Mouse (Mus musculus) mouse trophoblast stem cell (cell line): ENCODE results near the gene Tdrd1.

Source experiments
- in situ Hi-C, 2 experiments: fragments of 300-500 bp; cut with MseI, MboI; formaldehyde crosslinking; loops; 2 replicates in 1 of 2; 3 replicates in 1 of 2; pipeline ENCODE4 v1.15.1; 2025

The Tdrd1 gene

DNA sequence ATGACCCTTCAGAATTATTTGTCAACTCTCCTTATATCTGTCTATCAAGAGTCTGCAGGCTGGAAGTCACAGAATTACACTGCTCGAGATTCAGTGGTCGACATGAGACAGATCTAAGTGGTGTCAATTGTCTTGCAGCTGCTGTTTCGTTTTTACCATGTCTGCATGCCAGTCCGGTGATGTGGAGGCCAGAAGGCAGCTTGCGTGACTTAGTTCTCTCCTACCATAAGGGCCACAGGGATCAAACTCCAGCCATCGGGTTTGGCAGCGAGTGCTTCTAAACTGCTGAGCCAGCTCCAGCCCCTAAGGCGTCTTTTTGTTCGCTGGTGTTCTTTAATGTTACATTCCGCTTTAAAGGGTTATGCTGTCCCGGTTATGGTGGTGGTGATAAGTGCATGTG, 2.3 kb downstream of the Tdrd1 start:
- in situ Hi-C loops = no loop called here

DNA sequence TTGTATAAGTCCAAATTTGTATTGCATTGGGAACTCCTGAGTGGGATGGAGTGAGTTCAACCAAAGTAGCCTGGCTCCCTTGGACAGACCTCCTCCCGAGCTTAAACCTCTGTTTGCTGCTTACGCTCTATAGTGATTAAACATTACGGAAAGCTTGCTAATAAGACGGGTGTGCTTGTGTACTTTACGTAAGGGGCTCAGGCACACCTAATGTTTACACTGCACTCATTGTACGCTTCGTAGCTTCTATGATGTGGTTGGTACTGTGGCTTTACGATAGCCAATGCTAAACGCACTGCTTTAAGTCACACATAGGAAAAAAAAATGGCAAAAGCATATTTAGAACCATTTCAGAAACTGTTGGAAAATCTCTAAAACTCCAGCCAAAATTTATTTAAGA, 3.3 kb downstream of the Tdrd1 start:
- in situ Hi-C loops = no loop called here

DNA sequence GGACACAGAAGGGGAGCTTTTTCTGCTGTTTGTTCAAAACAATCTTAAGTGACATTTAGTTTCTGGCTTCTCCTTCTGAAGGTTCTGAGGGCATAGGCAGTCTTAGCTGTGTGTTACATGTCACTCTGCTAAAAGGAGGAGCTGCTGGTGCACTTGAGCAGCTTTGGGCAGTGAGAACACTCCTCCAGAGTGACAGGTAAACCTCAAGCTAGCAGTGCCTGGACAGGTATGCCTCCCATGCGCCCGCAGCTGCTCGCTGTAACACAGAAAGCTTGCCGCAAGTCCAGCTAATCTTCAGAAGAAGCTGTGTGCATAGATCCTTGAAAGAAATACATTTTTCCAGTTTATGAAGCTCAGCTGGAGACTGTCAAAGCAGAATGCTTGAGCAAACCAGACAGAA, 4.2 kb downstream of the Tdrd1 start:
- in situ Hi-C loops = no loop called here

DNA sequence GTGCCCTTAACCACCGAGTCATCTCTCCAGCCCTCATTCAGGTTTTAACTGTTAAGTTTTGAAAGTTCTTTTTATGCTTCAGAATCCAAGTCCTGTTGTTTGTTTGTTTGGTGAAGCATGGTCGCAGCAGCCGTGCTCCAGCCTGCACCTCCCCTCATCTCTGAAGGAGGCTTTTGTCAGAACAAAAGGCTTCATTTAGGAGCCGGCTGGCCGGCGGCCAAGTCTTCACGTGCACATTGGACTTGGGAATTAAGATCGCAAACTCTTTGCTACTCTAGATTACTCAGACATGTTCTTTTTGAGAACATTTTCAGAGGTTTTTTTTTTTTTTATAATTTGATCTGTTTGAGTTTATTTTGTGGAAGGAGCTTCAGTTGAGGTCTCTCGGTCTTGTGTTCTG, 9.3 kb downstream of the Tdrd1 start:
- in situ Hi-C loops = no loop called here

DNA sequence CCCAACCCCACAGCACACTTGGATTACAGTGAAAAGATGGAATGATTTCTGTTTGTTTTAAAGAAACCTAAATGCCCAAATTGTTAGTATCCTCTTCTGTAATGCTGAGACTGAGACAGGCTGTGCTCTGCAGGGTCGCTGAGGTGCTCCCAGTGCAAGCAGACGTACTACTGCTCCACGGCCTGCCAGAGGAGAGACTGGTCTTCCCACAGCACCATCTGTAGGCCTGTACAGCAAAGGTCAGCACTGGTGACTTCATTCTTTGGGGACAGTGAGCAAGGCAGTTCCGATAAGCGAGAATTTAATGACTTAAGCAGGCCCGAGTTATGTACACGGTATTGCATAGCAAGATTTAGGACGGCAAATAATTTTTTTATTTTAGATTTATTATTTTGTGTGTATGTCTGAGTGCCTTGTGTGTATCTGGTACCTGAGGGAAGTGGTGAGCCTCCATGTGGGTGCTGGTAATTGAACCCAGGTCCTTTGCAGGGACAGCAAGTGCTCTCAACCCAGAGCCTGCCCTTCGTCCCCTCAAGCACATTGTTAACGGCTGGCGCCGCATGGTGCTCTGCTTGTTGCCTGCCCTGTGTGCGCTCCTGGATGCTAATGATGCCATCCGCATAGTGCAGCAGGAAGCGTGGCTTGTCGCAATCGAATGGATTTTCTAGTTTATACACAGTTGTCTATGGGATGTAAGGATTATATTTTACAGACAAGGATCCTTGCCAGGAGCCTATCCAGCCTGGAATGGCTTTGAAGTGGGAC, 13.1 kb downstream of the Tdrd1 start:
- in situ Hi-C loops = no loop called here

DNA sequence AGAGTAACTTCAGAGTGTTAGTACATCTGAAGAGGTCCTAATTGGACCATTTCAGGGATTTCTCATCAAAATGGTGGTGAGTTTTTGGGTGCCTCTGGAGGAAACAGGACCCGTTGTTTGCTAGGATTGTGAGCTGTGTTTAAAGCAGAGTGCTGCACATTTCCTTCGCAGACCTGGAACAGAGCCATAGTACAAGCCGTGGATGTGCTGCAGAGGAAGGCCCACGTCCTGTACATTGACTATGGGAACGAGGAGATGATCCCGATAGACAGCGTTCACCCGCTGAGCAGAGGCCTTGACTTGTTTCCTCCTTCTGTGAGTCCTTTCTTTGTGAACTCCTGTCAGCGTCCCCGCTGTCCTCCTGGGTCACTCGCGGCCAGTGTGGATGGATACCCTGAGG, 17.0 kb downstream of the Tdrd1 start:
- in situ Hi-C loops = no loop called here

DNA sequence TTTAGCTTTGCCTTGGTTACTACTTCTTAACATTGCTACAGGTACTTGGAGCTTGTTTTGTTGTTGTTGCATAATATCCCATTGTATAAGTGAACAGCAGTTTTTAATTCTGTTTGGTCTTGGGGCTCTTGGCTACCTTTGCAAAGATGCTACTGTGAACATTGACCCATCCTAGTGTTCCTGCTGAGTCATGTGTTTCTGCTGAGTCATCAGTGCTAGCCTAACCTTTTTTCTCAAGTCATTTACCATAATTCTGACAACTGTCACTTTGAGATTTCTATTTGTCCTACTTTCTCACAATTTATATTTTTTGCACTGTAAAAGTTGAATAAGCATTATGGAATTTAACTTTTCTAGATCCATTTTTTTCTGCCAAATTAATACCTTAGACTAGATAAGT, 26.6 kb downstream of the Tdrd1 start:
- in situ Hi-C loops = no loop called here

DNA sequence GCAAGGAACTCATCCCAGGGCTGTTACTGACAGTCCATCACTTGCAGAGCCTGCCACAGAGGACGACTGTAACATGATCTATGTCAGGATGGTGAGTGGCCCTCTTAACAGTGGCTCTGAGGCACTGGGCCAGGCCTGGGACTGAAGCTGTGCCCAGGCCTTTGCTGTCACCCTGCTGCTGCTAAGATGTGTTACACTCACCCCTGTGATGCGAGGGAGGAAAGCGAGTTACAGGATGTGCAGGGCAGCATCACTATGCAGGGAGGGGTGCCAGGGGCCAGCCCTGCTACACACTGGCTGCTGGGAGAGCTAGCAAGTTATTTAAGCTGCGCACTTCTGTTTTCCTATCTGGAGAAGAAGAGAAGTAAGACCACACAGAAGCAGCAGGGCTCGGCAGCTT, 30.4 kb downstream of the Tdrd1 start:
- in situ Hi-C loops = no loop called here

DNA sequence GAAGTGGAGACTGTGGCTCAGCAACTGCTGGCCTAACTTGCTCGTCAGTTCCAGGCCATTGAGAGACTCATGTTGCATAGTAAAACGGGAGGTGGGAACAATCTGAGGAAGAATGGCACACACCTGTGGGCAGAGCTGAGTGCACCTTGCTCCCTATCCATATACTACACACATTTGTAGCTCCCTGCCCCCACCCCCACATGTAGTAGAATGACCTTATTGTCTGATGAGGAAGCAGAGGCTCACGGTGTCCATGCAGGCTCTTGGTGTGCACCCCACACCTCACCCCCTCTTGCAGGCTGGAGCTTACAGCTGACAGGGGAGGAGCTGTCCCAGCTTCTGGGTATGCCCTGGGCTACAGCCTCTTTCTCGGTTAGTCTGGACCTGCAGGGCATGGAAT, 41.7 kb downstream of the Tdrd1 start:
- in situ Hi-C loops = no loop called here

DNA sequence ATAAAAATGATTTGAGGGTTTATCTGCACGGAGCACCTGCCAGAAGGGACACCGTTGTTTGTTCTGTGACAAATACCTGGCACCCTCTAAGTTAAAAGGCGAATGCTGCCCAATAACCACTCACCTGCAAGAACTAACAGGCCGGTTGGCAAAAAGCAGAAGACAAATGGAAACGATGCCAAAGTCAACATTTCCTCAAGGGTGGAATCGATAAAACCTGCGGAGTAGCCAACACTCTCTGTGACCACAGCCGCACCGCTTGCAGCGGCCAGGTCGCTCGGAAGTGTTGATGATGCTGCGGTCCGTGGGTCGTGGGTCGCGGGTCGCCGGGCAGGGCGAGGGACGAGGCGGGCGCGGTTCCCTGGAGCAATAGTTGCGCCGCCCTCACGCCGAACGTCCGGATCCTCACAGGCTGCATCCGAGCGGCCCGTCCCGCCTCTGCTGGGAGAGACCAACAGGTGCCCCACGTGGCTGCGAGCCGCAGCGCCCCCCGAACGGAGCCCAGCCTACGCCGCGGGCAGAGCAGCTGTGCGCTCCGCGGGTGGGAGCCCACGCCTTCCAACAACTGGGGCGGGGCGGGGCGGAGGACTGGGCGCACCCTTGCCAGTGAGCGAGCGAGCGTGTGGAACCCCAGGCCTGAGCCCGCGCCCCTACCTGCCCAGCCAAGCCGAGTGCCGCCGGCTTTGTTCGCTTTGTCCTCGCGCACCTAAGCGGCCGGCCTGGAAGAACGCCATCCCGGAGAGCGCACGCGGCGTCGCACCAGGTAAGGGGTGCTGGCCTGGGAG, 48.0 kb downstream of the Tdrd1 start, which contains the start of gene Vwa2:
Vwa2 (plus strand) TSS at position 434 of the 785 bp plus-strand sequence.
- in situ Hi-C loops = no loop called here

DNA sequence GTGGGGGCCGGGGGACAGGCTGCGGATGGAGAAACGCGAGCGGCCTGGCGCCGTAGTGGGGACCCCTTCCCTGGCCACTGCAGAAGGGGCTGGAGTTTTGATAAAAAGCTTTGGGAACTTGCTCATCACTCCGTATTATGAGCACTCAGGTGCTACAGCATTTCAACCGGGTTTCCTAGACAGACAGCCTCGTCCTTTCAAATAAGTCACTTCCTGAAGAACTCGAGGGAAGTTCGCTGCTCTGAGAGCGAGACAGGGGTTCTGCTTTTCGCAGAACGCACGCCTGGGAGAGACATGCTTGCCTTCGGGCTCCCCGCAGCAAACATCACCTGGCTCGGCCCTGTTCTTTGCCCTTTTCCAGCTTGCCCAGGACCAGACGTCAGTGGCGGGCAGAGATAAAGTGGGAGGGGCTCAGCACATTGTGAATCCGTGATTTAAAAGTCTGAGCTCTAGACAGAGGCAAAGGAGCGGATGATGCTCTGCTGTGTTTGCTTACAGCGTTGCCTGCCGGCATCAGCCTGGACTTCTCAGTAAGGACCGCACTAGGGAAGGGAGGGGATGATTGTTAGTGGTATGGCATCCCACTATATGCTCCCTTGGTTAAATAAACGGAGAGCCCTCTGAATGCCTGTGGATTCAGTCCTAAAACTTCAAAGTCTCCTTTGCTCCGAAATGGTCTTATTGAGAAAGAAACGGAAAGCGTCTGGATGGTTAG, 48.7 kb downstream of the Tdrd1 start:
- in situ Hi-C loops = no loop called here

DNA sequence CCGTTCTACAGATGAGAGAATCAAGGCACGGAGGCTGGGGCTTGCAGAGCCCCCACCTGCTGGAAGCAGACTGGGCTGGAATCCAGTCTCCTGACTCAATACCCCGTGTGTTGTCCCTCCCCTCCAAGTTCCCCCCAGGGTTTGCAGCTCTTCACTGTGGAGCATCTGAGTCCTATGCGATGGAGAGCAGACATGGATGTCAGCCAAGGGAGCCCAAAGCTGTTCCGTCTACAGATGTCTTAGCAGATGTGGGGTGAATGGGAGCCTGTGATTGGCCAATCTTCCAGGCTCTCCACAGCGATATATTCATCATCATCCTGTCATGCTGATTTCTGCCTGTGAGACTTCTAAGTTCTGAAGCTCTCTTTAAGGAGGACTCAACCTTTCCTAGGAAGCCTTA, 51.4 kb downstream of the Tdrd1 start:
- in situ Hi-C loops = no loop called here

DNA sequence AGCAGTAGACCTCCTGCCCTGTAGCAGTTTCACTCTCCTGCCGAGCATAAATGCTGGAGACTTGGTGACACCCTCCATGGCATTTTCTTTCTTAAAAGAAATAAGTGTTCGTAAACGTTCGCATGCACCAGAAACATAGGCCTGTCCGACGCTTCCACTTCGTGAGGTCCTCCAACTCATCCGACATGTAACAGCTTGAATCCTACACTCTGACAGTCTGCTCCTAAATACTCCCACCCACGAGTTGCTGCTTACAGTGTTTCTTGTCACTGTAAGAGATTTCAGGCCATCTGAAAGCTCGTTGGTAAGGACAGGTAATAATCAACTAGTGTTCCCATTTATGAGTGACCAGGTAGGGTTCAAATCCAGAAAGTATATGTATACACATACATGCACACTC, 61.9 kb downstream of the Tdrd1 start:
- in situ Hi-C loops = no loop called here

DNA sequence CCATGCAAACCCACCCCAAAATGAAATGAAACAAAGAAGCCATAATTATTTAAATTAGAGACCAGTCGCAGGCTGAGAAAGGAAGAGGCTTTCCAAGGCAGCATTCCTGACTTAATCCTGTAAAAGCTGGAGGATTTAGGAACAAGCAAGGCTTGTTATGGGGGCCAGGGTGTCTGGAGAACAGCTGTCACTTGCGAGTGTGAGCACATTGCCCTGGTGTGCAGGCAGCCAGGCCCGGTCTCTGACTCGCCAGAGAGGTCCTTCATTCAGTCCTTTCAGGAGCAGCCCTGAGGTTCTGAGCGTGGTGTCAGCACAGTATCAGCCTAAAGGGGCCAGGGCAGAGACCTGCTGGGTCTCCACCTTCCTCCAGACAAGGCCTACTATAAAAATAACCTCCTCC, 62.6 kb downstream of the Tdrd1 start:
- in situ Hi-C loops = no loop called here

DNA sequence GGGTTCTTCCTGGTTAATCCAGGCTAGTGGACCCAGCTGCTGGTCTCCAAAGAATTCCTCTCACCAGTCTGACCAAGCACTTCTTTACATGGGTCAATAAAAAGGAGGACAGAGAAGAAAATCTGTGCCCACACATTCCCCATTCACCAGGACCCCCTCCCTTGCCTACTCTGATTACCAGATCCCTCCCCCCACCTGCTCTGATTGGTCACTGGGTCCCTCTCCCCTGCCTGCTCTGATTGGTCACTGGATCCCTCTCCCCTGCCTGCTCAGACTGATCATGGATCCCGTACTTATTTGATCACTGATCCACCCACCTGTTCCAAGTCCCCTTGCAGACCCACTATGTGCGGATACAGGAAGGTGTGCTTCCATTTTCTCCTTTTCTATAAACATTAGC, 65.4 kb downstream of the Tdrd1 start:
- in situ Hi-C loops = no loop called here

DNA sequence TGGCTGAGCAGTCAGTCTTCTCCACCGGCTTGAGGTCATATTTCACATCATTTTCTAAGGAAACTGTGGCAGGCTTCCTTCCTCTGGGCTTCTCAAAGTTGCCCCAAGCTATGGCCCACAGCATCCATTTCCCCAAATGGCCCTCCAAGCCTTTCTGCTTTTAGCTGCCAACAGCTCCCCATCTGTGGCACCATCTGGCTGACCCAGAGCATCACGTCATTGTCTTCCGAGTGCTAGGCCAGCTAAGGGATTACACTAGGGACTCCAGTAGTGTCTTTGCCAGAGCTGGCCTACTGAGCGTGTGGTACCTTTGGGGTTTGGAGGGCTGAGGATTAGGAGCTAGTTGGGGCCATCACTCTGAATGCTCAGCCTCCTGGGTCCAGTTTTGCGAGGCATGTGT, 66.6 kb downstream of the Tdrd1 start:
- in situ Hi-C loops = no loop called here

DNA sequence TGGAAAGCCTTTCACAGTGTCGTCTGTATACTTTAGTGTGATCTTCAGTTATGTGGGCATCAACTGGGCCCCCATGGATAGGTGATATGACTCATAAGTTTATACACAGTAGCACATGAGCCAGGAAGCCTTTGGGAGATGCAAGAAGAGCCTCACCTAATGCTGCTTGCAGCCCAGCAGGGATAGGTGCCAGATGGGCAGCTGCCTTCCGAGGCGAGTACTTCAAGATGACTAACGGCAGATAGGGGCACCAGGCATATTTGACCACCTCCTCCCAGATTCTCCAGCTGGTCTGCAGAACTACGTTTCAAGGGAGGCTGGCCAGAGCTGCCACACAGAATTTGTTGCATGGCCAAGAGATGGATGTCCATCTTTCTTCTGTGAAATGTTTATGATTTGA, 67.3 kb downstream of the Tdrd1 start:
- in situ Hi-C loops = no loop called here

DNA sequence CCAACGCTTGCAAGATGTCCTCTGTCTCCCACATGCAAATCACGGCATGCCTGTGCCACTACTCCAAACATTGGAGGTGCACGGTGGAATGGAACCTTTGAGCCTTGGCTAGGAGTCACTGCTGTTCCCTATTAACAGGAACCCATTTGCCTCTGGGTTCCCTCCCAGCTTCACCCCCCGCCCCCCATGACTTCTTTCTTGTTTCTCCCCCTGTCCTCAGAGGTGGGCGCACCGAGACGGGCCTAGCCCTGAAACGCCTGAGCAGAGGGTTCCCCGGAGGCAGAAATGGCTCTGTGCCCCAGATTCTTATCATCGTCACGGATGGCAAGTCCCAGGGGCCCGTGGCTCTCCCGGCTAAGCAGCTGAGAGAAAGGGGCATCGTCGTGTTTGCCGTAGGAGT, 71.6 kb downstream of the Tdrd1 start:
- in situ Hi-C loops = no loop called here

DNA sequence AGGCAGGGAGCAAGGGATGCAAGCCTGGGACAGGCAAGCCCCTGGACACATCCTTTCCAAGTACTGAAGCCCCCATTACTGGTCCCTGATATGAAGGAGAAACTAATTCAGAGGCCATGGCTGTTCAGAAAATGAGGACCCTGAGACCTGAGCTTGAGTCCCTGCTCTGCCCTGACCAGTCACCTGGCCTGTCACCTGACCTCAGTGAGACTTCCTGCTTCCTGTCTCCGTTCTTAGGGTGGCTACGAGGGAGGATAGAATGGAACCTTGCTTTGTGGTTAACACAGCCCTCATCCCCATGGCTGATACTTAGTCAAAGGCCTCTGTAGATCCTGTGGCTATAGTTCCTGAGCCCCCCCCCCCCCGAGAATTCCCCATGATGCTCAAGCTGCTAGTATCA, 78.1 kb downstream of the Tdrd1 start:
- in situ Hi-C loops = no loop called here

DNA sequence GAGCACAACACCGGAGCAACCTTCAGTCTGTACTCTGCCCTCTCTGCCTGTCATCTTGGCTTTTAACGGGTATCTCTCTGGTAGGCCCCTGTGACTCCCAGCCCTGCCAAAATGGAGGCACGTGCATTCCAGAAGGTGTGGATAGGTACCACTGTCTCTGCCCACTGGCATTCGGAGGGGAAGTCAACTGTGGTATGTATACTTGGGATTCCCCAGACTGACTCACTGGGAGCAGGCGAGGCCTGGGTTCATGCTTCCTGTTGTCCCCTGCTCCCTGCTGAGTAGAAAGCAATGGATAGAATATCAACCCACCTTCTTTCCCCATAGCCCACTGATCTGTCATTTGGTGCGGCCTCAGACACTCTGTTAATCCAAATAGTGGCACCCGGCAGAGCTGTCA, 79.4 kb downstream of the Tdrd1 start:
- in situ Hi-C loops = no loop called here

DNA sequence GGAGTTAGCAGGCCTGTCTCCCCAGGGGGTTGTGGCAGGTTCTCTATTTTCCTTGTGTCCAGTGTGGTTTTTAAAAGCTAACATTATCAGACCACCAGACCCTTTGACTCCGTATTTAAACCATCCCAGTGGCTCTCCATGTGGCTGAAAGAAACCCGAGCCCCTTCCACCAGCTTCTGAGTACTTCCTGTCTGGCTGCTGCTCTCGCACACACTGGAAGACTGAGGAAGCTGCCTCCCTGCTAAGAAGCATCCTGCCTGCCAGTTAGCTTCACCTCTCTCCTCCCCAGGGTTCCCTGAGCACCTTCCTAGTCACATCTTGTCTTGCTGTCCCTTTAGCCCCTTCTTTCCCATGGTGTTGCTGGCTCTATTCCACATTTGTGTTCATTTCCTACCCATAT, 81.8 kb downstream of the Tdrd1 start:
- in situ Hi-C loops = no loop called here

DNA sequence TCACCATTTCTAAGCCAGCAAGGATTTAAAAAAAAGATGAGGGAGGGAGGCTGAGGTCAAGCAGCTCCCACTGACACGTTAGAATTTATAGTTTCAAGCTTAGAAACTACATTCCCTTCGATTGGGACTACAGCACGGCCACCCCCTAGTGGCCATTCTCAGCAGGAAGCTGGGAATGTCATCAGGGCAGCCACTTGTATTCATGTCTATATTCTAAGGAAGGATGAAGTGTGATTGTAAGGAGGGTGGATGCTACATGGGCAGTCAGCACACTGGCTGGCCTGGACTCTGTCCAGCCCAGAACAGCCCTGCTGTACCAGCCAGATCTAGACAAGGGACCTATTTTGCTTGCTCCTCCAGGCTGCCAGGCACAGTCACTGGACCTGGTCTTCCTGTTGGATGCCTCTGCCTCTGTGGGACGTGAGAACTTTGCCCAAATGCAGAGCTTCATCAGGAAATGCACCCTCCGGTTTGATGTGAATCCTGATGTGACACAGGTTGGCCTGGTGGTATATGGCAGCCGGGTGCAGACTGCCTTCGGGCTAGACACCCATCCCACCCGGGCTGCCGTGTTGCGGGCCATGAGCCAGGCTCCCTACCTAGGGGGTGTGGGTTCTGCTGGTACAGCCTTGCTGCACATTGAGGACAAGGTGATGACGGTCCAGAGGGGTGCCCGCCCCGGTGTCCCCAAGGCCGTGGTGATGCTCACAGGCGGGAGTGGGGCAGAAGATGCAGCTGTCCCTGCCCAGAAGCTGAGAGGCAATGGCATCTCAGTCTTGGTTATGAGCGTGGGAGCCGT, 82.7 kb downstream of the Tdrd1 start:
- in situ Hi-C loops = no loop called here
